In the genomic region with DNA sequence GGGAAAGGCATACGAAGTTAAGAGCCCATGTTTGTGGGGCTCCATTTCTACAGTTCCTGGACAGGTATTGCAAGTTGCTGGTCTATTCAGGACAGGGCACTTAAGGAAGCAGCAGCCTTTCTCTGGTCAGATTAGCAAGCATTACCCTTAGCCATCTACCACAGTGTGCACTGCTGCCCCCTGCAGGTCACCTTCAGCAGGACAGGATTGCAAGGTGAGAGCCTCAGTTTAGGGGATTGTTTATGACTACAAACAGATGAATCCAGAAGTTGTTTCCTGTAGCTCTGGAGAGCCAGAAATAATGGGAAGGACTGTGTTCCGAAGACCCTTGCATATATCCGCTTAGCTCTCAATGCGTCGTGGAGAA, we compare ENCODE assay signal across 8 mouse cellular contexts. TPM values are rescaled to one million over a fixed set of nuclear protein-coding genes. Genes with fewer than 3 reads are reported as not detected.
DNase-seq lines count a peak whose midpoint lies in the region; ATAC-seq and TF ChIP-seq lines count a peak whose summit lies in the region.

No protein-coding gene starts in this region.

- no peak overlapping the region for H3K9ac ChIP-seq in forebrain, embryonic 11.5 days (ENCODE audit: low read length)
- H3K9ac ChIP-seq in forebrain, embryonic 15.5 days (replicated peaks) = no peak overlapping the region
- H3K9ac ChIP-seq in stomach, postnatal 0 days (ENCODE audit: low read length) = no peak overlapping the region

- intact Hi-C loops in heart, postnatal 36 days (cut with DNase I) = loop anchor here (1.0 to 10.0 kb wide), 2 partner anchors 63 to 397 kb away; no protein-coding TSS in a partner anchor

- WGBS in forebrain, embryonic 11.5 days = 58% methylated on average over 5 of the region's 5 CpGs
- 59% methylated on average over 5 of the region's 5 CpGs for WGBS in forebrain, embryonic 15.5 days
- 70% methylated on average over 5 of the region's 5 CpGs for WGBS in stomach, postnatal 0 days

- no peak overlapping the region for H3K27ac ChIP-seq in forebrain, embryonic 11.5 days (ENCODE audit: low read depth, low read length)
- no peak overlapping the region for H3K27ac ChIP-seq in forebrain, embryonic 15.5 days (replicated peaks)
- H3K27ac ChIP-seq in stomach, postnatal 0 days (replicated peaks) = no peak overlapping the region

- H3K4me2 ChIP-seq in forebrain, embryonic 11.5 days (ENCODE audit: low read depth, low read length, severe bottlenecking) = no peak overlapping the region
- no peak overlapping the region for H3K4me2 ChIP-seq in forebrain, embryonic 15.5 days (replicated peaks)
- no peak overlapping the region for H3K4me2 ChIP-seq in stomach, postnatal 0 days (replicated peaks; ENCODE audit: low read depth)

- H3K36me3 ChIP-seq in forebrain, embryonic 11.5 days (ENCODE audit: control insufficient read depth, insufficient read depth, low read length) = no peaks in the 10 kb centered on the region
- H3K36me3 ChIP-seq in forebrain, embryonic 15.5 days = no peaks in the 10 kb centered on the region
- no peaks in the 10 kb centered on the region for H3K36me3 ChIP-seq in stomach, postnatal 0 days (ENCODE audit: control insufficient read depth, insufficient read depth, low read length)

- peaks cover 20% of the 10 kb centered on the region; the same call in 1 of the 2 replicates for H3K4me1 ChIP-seq in forebrain, embryonic 11.5 days (replicated peaks; ENCODE audit: control insufficient read depth, insufficient read depth, low read length)
- H3K4me1 ChIP-seq in forebrain, embryonic 15.5 days = peaks cover 31% of the 10 kb centered on the region
- no peaks in the 10 kb centered on the region for H3K4me1 ChIP-seq in stomach, postnatal 0 days (replicated peaks; ENCODE audit: control insufficient read depth, insufficient read depth)

- no peak for ATAC-seq in forebrain, embryonic 11.5 days (replicated peaks; ENCODE audit: low FRiP score)
- no peak for ATAC-seq in forebrain, embryonic 15.5 days (replicated peaks)
- ATAC-seq in stomach, postnatal 0 days (ENCODE audit: low FRiP score, low TSS enrichment) = peak; percentile 53; the same call in 1 of the 2 replicates

- H3K27me3 ChIP-seq in forebrain, embryonic 11.5 days (ENCODE audit: control insufficient read depth, insufficient read depth, low read length) = peaks cover 20% of the 10 kb centered on the region
- peaks cover 12% of the 10 kb centered on the region for H3K27me3 ChIP-seq in forebrain, embryonic 15.5 days
- H3K27me3 ChIP-seq in stomach, postnatal 0 days (ENCODE audit: control insufficient read depth, insufficient read depth, low read length) = no peaks in the 10 kb centered on the region

- no peak for TF ChIP-seq EP300 in stomach, postnatal 0 days (optimal IDR thresholded peaks at IDR 0.05)

- H3K4me3 ChIP-seq in forebrain, embryonic 11.5 days (ENCODE audit: low read depth, low read length) = no peak overlapping the region
- no peak overlapping the region for H3K4me3 ChIP-seq in forebrain, embryonic 15.5 days
- H3K4me3 ChIP-seq in stomach, postnatal 0 days (ENCODE audit: low read depth, low read length) = no peak overlapping the region

- H3K9me3 ChIP-seq in forebrain, embryonic 11.5 days (ENCODE audit: control insufficient read depth, low read length) = no peaks in the 10 kb centered on the region
- no peaks in the 10 kb centered on the region for H3K9me3 ChIP-seq in forebrain, embryonic 15.5 days
- no peaks in the 10 kb centered on the region for H3K9me3 ChIP-seq in stomach, postnatal 0 days (ENCODE audit: control insufficient read depth, low read length)

- peak; percentile 88 for TF ChIP-seq CTCF in stomach, postnatal 0 days (IDR thresholded peaks at IDR 0.05; ENCODE audit: low read depth)

- DNase-seq in forebrain, embryonic 11.5 days (ENCODE audit: low spot score) = peak; percentile 80
- DNase-seq in ovary, postnatal 14 days (ENCODE audit: low spot score) = peak; percentile 52
- DNase-seq in ovary, postnatal 10 days (ENCODE audit: low spot score) = no peak
- peak; percentile 71 to 82 for DNase-seq in cerebellum, adult 18-20 months
- peak; percentile 71 to 83 for DNase-seq in heart, postnatal 36 days
- DNase-seq in lung, postnatal 10 days = peak; percentile 77
- peak; percentile 83 for DNase-seq in stomach, postnatal 0 days (ENCODE audit: low spot score)

RNA-seq across cellular contexts. Expression of a gene that starts 3.6 kb away (rescaled TPM):
- polyA plus RNA-seq in forebrain, embryonic 11.5 days (2014; fragmentation: Nextera tagmentation; extraction: Ambion mirVana) = 5.4 and 5.7 TPM in 2 replicates
- polyA plus RNA-seq in forebrain, embryonic 15.5 days (2015; fragmentation: Nextera tagmentation; extraction: Ambion mirVana) = 0.91 and 1.3 TPM in 2 replicates
- total RNA-seq in heart, postnatal 36 days (2021) = 1 to 10 TPM; 3.7 to 5.1 TPM
- 9.7 and 10.0 TPM in 2 replicates for polyA plus RNA-seq in stomach, postnatal 0 days (2015; fragmentation: Nextera tagmentation; extraction: Ambion mirVana)

RNA-seq across cellular contexts. Expression of a gene that starts 18.5 kb away (rescaled TPM):
- polyA plus RNA-seq in forebrain, embryonic 11.5 days (2014; fragmentation: Nextera tagmentation; extraction: Ambion mirVana) = 13.8 TPM in 2 replicates
- 7.7 and 8.7 TPM in 2 replicates for polyA plus RNA-seq in forebrain, embryonic 15.5 days (2015; fragmentation: Nextera tagmentation; extraction: Ambion mirVana)
- total RNA-seq in heart, postnatal 36 days (2021) = 1 to 10 TPM; 4.8 to 6.7 TPM
- 7.0 TPM in 2 replicates for polyA plus RNA-seq in stomach, postnatal 0 days (2015; fragmentation: Nextera tagmentation; extraction: Ambion mirVana)

RNA-seq across cellular contexts. Expression of a gene that starts 38.5 kb away (rescaled TPM):
- 458 and 484 TPM in 2 replicates for polyA plus RNA-seq in forebrain, embryonic 11.5 days (2014; fragmentation: Nextera tagmentation; extraction: Ambion mirVana)
- polyA plus RNA-seq in forebrain, embryonic 15.5 days (2015; fragmentation: Nextera tagmentation; extraction: Ambion mirVana) = 783 and 832 TPM in 2 replicates
- 10 to 100 TPM; 75.4 to 82.1 TPM for total RNA-seq in heart, postnatal 36 days (2021)
- polyA plus RNA-seq in stomach, postnatal 0 days (2015; fragmentation: Nextera tagmentation; extraction: Ambion mirVana) = 58.0 and 60.3 TPM in 2 replicates

RNA-seq across cellular contexts. Expression of a gene that starts 39.8 kb away (rescaled TPM):
- polyA plus RNA-seq in forebrain, embryonic 11.5 days (2014; fragmentation: Nextera tagmentation; extraction: Ambion mirVana) = 92.3 and 97.6 TPM in 2 replicates
- 113 and 121 TPM in 2 replicates for polyA plus RNA-seq in forebrain, embryonic 15.5 days (2015; fragmentation: Nextera tagmentation; extraction: Ambion mirVana)
- total RNA-seq in heart, postnatal 36 days (2021) = 100 to 1,000 TPM in 1 of 2 experiments, 10 to 100 TPM in 1; 99.1 to 103 TPM
- 157 TPM in 2 replicates for polyA plus RNA-seq in stomach, postnatal 0 days (2015; fragmentation: Nextera tagmentation; extraction: Ambion mirVana)
